Mouse (Mus musculus) embryonic facial prominence, embryonic 13.5 days (tissue): ENCODE data around the gene Slk. TPM values are rescaled to one million over a fixed set of nuclear protein-coding genes. Genes with fewer than 3 reads are reported as not detected.

Source experiments
- ATAC-seq: fragments of 200-750 bp; cut with Nextera tagmentation; 2 replicates; pipeline ENCODE4 v1.8.0; 2017; ENCODE audit warnings: low read depth; ENCODE audit not compliant: insufficient number of reproducible peaks, insufficient read depth, low FRiP score, low TSS enrichment
- H3K27ac ChIP-seq: fragments of 300-500 bp; sonication (generic); 2 replicates; pipeline ENCODE4 v1.5.1; 2015; ENCODE audit warnings: moderate library complexity, mild to moderate bottlenecking, inconsistent platforms
- H3K27me3 ChIP-seq: fragments of 300-500 bp; sonication (generic); 2 replicates; pipeline ENCODE4 v1.6.1; 2015; ENCODE audit warnings: mild to moderate bottlenecking, inconsistent platforms
- H3K36me3 ChIP-seq: fragments of 300-500 bp; sonication (generic); 2 replicates; pipeline ENCODE4 v1.6.1; 2015; ENCODE audit warnings: mild to moderate bottlenecking, inconsistent platforms
- H3K4me1 ChIP-seq: fragments of 300-500 bp; sonication (generic); 2 replicates; pipeline ENCODE4 v1.6.1; 2015; ENCODE audit warnings: inconsistent platforms
- H3K4me2 ChIP-seq: fragments of 300-500 bp; sonication (generic); 2 replicates; pipeline ENCODE4 v1.6.1; 2015; ENCODE audit warnings: moderate library complexity, mild to moderate bottlenecking, inconsistent platforms
- H3K4me3 ChIP-seq: fragments of 300-500 bp; sonication (generic); 2 replicates; pipeline ENCODE4 v1.5.1; 2015; ENCODE audit warnings: mild to moderate bottlenecking, inconsistent platforms
- H3K9ac ChIP-seq: fragments of 300-500 bp; sonication (generic); 2 replicates; pipeline ENCODE4 v1.6.1; 2015; ENCODE audit warnings: mild to moderate bottlenecking, inconsistent platforms
- H3K9me3 ChIP-seq: fragments of 300-500 bp; sonication (generic); 2 replicates; pipeline ENCODE4 v1.6.1; 2016; ENCODE audit warnings: inconsistent platforms
- WGBS: fragments of 180-500 bp; shearing (Covaris S2); methylation state at CpG from one replicate; pipeline ENCODE4 v1.1.7; 2015; ENCODE audit warnings: mixed read lengths; 5-methylcytosine and 5-hydroxymethylcytosine counted together
- polyA plus RNA-seq: library from polyadenylated mRNA; unstranded; fragments of >200 nt; fragmentation: Nextera tagmentation; extraction: Ambion mirVana; gene quantifications from 2 replicates; pipeline ENCODE4 v1.2.1, GENCODE M21; 2015

The Slk gene
- polyA plus RNA-seq, 1 experiment from 2014 or later: 12.9 TPM

DNA sequence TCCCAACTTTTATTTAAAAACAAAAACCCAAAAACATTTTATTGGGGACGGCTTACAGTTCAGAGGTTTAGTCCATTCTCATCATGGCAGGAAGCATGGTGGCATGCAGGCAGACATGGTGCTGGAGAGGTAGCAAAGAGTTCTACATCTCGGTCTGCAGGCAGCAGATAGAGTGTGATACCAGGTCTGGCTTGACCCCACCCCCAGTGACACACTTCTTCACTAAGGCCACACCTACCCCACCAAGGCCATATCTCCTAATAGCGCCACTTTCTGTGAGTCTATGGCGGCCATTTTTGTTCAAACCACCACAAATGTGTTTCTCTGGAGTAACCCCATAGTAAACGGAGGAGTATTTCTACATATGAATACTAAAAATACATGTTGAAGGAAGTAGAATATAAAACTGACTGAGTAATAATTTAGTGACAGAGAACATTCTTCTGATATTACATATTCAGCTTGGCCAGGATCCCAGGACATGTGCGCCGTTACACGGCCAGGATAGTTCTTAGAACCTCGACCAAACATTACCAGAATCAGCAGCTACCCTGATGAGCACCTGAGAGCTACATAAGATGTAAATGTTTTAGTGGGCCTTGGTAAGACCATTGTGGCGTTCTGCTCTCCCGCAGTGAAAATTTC is 30.9 kb upstream of the Slk start:
- Histone ChIP-seq H3K36me3 (no peaks in the 10 kb centered on the region), H3K27ac (no peak overlapping the region), H3K4me2 (no peak overlapping the region), H3K4me3 (no peak overlapping the region), H3K9me3 (no peaks in the 10 kb centered on the region), H3K4me1 (no peaks in the 10 kb centered on the region), H3K27me3 (no peaks in the 10 kb centered on the region), H3K9ac (no peak overlapping the region)
- no peak for ATAC-seq
- 87% methylated on average over 11 of the region's 11 CpGs for WGBS

DNA sequence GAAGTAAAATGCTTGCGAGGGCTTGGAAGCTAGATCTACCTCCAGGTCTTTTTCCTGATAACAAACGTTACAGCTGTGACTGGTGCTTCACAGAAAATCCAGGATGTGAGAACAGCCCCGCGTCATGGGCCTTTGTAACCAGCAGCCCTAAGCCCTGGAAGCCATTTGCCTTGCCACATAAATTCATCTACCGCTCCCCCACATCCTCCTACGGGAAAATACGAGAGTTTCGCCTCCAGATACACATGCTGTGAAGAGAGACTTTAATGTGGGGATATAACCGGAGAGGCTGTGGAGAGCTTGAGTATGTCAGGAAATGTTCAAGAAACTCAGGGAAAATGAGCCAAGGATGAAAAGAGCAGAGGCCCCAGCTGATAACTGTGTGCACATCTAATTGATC is 30.3 kb upstream of the Slk start:
- 81% methylated on average over 9 of the region's 9 CpGs for WGBS

DNA sequence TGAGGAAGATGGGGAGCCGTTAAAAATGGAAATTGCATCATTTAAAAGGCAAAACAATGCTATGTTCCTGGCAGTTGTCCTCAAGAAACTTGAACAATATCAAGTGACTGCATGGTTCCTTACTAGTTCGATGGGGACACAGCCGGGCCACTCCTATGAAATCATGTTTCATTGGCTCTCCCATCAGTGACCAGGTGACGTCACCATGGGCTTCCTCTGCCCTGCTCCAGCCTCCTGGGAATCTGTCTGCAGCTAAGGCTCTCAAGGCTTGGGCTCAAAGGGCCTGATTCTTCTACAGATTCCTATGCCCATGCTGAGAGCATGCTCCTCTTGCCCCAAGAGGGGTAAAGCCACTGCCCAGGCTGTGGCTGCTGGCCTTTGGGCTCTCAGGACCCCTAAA is 29.9 kb upstream of the Slk start:
- no peak overlapping the region for H3K4me2 ChIP-seq
- 76% methylated on average over 4 of the region's 4 CpGs for WGBS

More for the DNA sequence above, 30.3 kb upstream of the Slk start:
- Histone ChIP-seq H3K9ac (no peak overlapping the region), H3K9me3 (no peaks in the 10 kb centered on the region), H3K27ac (no peak overlapping the region), H3K36me3 (no peaks in the 10 kb centered on the region), H3K4me2 (no peak overlapping the region), H3K4me3 (no peak overlapping the region), H3K27me3 (no peaks in the 10 kb centered on the region), H3K4me1 (no peaks in the 10 kb centered on the region)
- no peak for ATAC-seq

DNA sequence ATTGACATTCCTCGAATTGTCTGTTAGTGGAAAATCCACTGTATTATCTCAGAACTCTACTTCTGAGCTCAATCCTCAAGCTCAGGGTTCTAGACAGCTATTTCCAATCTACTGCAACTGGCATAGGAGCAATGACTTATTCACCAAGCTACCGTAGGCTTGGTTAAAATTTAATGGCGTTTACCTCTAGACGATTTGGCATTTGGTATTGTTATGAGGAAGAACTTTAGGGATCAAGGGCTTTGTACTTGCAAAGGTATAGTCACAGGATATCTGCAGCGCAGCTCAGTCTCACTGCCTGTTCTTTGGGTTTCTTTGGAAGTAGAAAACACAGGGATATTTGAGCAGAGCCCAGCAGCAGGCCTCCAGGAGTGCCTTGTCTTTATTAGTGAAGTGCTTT is 20.3 kb upstream of the Slk start:
- Histone ChIP-seq H3K9ac (no peak overlapping the region), H3K4me3 (no peak overlapping the region), H3K36me3 (no peaks in the 10 kb centered on the region), H3K27me3 (no peaks in the 10 kb centered on the region), H3K4me1 (peaks cover 5% of the 10 kb centered on the region; the same call in 1 of the 2 replicates), H3K9me3 (no peaks in the 10 kb centered on the region), H3K27ac (peak overlapping the region; percentile 4; the same call in 1 of the 2 replicates), H3K4me2 (no peak overlapping the region)
- no peak for ATAC-seq
- 58% methylated on average over 5 of the region's 5 CpGs for WGBS

More for the DNA sequence above, 29.9 kb upstream of the Slk start:
- Histone ChIP-seq H3K36me3 (no peaks in the 10 kb centered on the region), H3K4me1 (no peaks in the 10 kb centered on the region), H3K27ac (no peak overlapping the region), H3K27me3 (no peaks in the 10 kb centered on the region), H3K4me3 (no peak overlapping the region), H3K9me3 (no peaks in the 10 kb centered on the region), H3K9ac (no peak overlapping the region)
- ATAC-seq: no peak

DNA sequence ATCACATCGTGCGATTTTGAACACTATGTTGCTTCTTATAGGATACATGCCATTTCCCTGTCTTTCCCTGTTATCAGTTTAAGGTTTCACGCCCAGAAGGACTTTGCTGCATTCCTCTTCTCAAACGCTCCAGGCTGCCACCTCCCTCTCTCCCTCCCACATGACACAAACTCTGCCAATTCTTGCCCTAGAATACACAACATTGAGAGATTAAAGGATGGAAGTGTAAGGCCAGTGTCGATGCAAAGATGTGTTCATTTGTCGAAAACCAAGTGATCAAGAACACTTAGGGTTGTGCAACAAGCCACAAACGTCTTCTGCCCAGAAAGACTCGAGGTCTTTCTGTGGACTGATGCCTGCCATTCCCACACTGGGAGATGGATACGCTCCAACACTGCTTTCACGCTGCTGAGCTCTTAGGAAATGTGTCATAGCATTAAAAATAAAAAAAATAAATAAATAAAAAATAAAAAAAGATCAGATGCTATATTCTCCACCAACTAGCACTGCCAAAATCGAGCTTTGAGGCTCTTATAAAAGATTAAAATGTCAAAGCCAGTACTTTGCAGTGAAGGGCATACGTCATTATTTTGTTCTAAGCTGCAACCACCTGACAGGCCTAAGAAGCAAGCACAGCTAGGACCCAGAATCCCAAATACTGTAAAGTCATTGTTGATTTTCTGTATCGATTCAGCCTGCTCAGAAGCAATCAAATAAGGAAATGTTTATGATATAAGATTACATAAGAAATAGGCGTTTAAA is 19.5 kb upstream of the Slk start:
- WGBS: 61% methylated on average over 14 of the region's 14 CpGs
- Histone ChIP-seq H3K4me2 (no peak overlapping the region), H3K27ac (no peak overlapping the region), H3K9ac (no peak overlapping the region), H3K27me3 (no peaks in the 10 kb centered on the region), H3K9me3 (no peaks in the 10 kb centered on the region), H3K36me3 (no peaks in the 10 kb centered on the region), H3K4me3 (no peak overlapping the region), H3K4me1 (peaks cover 5% of the 10 kb centered on the region; the same call in 1 of the 2 replicates)
- no peak for ATAC-seq

DNA sequence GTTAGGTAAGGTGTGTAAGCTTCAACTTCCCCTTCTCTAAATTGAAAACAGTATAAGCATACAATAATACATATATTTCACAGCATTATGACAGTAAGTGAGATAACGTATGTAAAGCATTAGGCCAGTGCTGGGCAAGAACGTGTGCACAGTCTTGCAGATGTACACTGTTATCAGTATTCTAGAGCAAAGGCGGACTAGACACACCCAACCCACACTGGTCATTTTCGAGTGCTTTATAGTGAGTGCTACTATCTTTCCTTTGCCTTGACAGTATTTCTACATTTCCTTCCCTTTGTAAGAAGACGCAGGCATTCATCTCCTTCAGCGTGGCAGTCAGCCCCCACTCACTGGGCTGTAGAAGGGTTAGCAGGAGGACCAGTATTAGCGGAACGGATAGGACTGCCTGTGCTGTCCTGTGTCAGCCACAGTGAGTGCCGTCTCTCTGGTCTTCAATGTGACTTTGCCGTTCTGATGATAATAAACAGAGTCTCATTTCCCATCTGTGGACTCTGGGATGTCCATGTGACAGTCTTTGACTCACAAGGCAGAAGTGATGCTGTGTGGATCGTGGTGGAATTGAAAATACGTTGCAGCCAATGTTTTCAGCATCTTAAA is 18.8 kb upstream of the Slk start:
- H3K9ac ChIP-seq: no peak overlapping the region

DNA sequence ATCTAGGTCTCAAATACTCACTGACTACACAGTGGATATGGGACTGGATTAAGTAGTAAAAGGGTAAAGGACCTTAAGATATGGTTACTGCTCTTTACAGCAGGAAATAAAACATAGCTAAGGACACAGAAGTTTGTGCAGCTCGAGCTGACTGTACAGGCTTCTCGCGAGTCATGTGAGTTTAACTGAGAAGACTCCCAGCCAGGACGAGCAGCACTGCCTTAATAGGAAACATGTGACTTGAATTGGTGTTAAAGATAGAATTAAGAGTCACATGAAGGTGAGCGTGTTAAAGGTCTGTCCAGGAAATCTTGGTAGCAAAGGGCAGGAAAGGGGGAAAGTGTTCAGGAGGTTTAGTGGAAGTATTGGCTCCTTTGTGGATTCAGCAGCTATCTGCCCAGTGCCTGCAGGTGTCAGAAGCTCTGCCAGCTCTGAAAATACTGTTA is 17.5 kb upstream of the Slk start:
- Histone ChIP-seq H3K4me2 (no peak overlapping the region), H3K27ac (no peak overlapping the region), H3K4me1 (peaks cover 9% of the 10 kb centered on the region), H3K9ac (no peak overlapping the region), H3K27me3 (no peaks in the 10 kb centered on the region), H3K4me3 (no peak overlapping the region), H3K36me3 (no peaks in the 10 kb centered on the region), H3K9me3 (no peaks in the 10 kb centered on the region)
- no peak for ATAC-seq
- 28% methylated on average over 5 of the region's 5 CpGs for WGBS

More for the DNA sequence above, 18.8 kb upstream of the Slk start:
- H3K9me3 ChIP-seq: no peaks in the 10 kb centered on the region
- 84% methylated on average over 12 of the region's 12 CpGs for WGBS
- H3K27me3 ChIP-seq: no peaks in the 10 kb centered on the region
- ATAC-seq: no peak
- H3K36me3 ChIP-seq: no peaks in the 10 kb centered on the region
- no peak overlapping the region for H3K4me3 ChIP-seq
- H3K27ac ChIP-seq: no peak overlapping the region
- peaks cover 9% of the 10 kb centered on the region for H3K4me1 ChIP-seq
- no peak overlapping the region for H3K4me2 ChIP-seq

DNA sequence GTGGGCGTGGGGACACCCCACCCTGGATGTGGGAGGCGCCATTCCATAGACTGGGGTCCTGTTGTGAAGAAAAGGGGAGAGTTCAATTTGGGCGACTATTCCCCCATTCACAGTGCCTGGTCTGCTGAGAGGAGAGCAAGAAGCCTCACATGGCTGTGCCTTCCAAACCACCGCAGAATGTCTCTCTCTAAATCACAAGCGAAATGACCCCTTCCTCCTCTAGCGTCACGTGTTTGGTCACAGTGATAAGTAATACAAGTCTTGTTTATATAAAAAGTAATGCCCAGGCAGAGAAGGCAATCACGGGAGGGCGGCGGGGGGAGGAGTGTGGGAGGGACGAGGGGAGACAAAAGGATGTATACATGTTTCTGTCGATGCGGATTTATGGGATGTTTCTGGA is 15.8 kb upstream of the Slk start:
- ATAC-seq: no peak
- H3K4me3 ChIP-seq: no peak overlapping the region
- H3K36me3 ChIP-seq: no peaks in the 10 kb centered on the region
- no peak overlapping the region for H3K4me2 ChIP-seq
- no peaks in the 10 kb centered on the region for H3K27me3 ChIP-seq
- no peak overlapping the region for H3K27ac ChIP-seq
- peaks cover 9% of the 10 kb centered on the region for H3K4me1 ChIP-seq
- WGBS: 75% methylated on average over 13 of the region's 13 CpGs
- H3K9ac ChIP-seq: no peak overlapping the region
- H3K9me3 ChIP-seq: no peaks in the 10 kb centered on the region

DNA sequence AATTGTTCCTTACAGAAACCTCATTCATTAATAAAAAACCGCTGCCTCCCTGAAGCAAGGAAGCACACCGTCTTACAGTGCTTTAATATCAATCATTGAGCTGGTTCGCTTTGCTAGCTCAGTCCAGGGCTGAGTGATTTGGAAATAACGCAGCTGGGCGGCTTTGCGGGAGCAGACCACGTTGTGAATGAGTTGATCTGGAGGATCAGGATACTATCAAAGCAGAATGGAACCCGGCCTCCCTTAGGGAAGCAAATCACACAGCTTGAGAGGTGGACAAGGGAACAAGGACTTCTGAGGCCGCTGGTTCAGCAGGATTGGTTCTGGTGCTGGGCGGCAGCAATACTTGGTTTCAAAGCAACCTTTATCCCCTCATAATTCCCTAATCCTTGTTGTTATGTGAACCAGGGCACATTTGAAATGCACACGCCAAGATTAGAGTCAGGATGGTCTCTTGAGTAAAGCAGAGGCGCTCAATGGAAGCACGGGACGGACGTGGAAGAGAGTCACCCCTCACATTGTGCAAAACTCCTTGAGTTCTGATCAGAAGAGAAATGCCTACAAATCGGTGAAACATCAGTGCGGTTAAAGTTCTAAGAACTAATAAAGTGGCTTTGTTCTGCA is 14.3 kb upstream of the Slk start:
- H3K9me3 ChIP-seq: no peaks in the 10 kb centered on the region
- peaks cover 4% of the 10 kb centered on the region for H3K4me1 ChIP-seq
- H3K9ac ChIP-seq: no peak overlapping the region
- no peak overlapping the region for H3K27ac ChIP-seq
- H3K4me3 ChIP-seq: no peak overlapping the region
- no peak overlapping the region for H3K4me2 ChIP-seq
- no peaks in the 10 kb centered on the region for H3K27me3 ChIP-seq
- WGBS: 45% methylated on average over 17 of the region's 17 CpGs
- H3K36me3 ChIP-seq: no peaks in the 10 kb centered on the region
- ATAC-seq: no peak

DNA sequence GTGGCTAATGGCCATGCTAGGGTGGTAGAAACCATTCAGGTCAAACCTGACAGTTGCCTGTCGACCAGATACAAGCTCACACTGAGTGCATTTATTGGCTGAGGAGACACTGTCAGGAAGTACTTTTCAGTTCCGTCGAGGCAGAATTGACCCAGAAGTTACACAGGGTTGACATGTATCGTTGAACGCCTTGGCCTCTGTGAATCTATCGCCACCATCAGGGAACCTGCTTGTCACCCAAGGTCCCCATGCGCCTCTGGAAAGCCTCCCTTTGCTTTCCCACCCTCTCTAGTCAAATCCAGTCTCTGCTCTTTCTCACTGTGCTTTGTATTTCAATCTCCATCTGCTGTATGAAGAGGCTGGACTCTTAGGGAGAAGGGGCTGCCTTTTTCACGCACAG is 13.5 kb upstream of the Slk start:
- Histone ChIP-seq H3K4me2 (no peak overlapping the region), H3K9me3 (no peaks in the 10 kb centered on the region), H3K9ac (no peak overlapping the region), H3K27ac (no peak overlapping the region), H3K4me3 (no peak overlapping the region), H3K27me3 (no peaks in the 10 kb centered on the region), H3K36me3 (no peaks in the 10 kb centered on the region), H3K4me1 (peaks cover 4% of the 10 kb centered on the region)
- 85% methylated on average over 8 of the region's 8 CpGs for WGBS
- ATAC-seq: no peak

DNA sequence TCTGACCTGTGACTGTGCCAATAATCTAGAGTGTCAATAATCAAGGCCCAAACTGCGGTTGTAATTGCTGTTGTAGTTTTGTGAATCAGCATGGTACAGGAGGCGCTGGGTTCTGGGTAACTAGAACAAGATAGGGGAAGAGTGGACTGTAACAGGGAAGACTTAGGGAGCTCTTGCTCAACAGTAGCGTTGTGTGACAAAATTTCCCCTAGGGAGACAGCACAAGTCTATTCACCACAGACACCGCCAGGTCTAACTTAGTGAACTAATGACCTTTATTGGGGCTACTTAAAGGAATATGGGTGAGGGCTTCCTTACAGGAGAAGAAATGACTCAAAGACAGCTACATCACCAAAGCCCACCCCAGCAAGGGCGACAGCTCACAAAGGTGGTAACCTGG is 9.4 kb upstream of the Slk start:
- Histone ChIP-seq H3K36me3 (no peaks in the 10 kb centered on the region), H3K27me3 (no peaks in the 10 kb centered on the region), H3K27ac (no peak overlapping the region), H3K9me3 (no peaks in the 10 kb centered on the region), H3K4me2 (no peak overlapping the region), H3K4me1 (peaks cover 3% of the 10 kb centered on the region), H3K4me3 (no peak overlapping the region), H3K9ac (no peak overlapping the region)
- ATAC-seq: no peak
- WGBS: 85% methylated on average over 5 of the region's 5 CpGs
